8 mouse cellular contexts compared by ENCODE assay signal in the genomic region with DNA sequence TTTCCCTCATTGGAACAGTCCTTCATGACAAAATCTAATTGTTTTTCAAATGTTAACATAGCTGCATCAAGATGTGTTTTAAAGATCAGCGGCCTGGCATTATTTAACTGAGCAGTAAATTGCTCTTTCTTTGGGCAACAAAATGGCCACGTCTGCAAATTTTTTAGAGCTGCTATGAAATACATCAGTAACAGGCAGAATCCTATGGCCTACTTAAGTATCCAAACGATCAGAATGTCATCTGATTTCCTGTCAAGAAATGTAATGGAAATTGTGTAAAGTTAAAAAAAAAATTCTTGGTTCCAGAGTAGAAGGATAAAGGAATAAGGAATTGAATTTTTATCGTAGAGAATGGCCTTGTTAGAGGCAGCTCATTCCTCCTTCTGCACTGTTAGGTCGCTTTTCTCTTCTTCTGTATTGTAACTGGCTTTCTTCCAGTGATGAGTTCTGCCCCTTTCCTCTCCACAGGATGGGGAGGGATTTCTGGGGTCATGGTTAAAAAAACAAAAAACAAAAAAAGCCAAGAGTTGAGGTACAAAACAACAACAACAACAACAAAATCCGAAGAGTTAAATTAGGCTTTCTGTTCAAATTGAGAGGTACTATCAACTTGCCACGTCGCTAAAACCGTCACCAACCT. TPM values are rescaled to one million over a fixed set of nuclear protein-coding genes. Genes with fewer than 3 reads are reported as not detected.
DNase-seq lines count a peak whose midpoint lies in the region; ATAC-seq lines count a peak whose summit lies in the region.

No protein-coding gene starts in this region.

- H3K9me3 ChIP-seq in erythroblast, embryonic 14.5 days (ENCODE audit: control insufficient read depth, low read length) = no peaks in the 10 kb centered on the region
- H3K9me3 ChIP-seq in forebrain, embryonic 10.5 days = no peaks in the 10 kb centered on the region
- no peaks in the 10 kb centered on the region for H3K9me3 ChIP-seq in liver, embryonic 13.5 days (replicated peaks)

- peak overlapping the region; percentile 77 for H3K9ac ChIP-seq in liver, embryonic 13.5 days

- intact Hi-C loops in left cerebral cortex, postnatal 14 days (cut with DNase I) = no loop called here

- peak overlapping the region; percentile 79 for H3K4me3 ChIP-seq in erythroblast, embryonic 14.5 days (replicated peaks)
- H3K4me3 ChIP-seq in forebrain, embryonic 10.5 days = peak overlapping the region; percentile 99
- peak overlapping the region; percentile 81 for H3K4me3 ChIP-seq in liver, embryonic 13.5 days (replicated peaks)

- no peaks in the 10 kb centered on the region for H3K27me3 ChIP-seq in erythroblast, embryonic 14.5 days (ENCODE audit: control insufficient read depth)
- H3K27me3 ChIP-seq in forebrain, embryonic 10.5 days (ENCODE audit: poor library complexity, severe bottlenecking) = no peaks in the 10 kb centered on the region
- H3K27me3 ChIP-seq in liver, embryonic 13.5 days = no peaks in the 10 kb centered on the region

- peak; percentile 19 for DNase-seq in 3134 (ENCODE audit: extremely low read depth, insufficient read length, low spot score)
- DNase-seq in forebrain, embryonic 10.5 days (ENCODE audit: extremely low spot score, low spot score) = no peak
- no peak for DNase-seq in liver, embryonic 13.5 days
- DNase-seq in layer of hippocampus, adult 9-11 months = no peak
- no peak for DNase-seq in left cerebral cortex, adult 8-10 months (ENCODE audit: low spot score in 2 of 2)
- DNase-seq in left cerebral cortex, postnatal 14 days (ENCODE audit: low spot score in 2 of 2) = no peak

- 36% methylated on average over 9 of the region's 9 CpGs for WGBS in forebrain, embryonic 10.5 days
- 25% methylated on average over 9 of the region's 9 CpGs for WGBS in liver, embryonic 13.5 days (ENCODE audit: insufficient replicate concordance)

- H3K36me3 ChIP-seq in erythroblast, embryonic 14.5 days (ENCODE audit: control insufficient read depth) = no peaks in the 10 kb centered on the region; the same call in 1 of the 2 replicates
- H3K36me3 ChIP-seq in forebrain, embryonic 10.5 days (replicated peaks) = no peaks in the 10 kb centered on the region
- H3K36me3 ChIP-seq in liver, embryonic 13.5 days = no peaks in the 10 kb centered on the region

- peak overlapping the region; percentile 92 for H3K27ac ChIP-seq in forebrain, embryonic 10.5 days
- peak overlapping the region; percentile 93 for H3K27ac ChIP-seq in liver, embryonic 13.5 days

- peaks cover 50% of the 10 kb centered on the region for H3K4me1 ChIP-seq in erythroblast, embryonic 14.5 days (ENCODE audit: control insufficient read depth)
- peaks cover 21% of the 10 kb centered on the region for H3K4me1 ChIP-seq in forebrain, embryonic 10.5 days
- peaks cover 51% of the 10 kb centered on the region for H3K4me1 ChIP-seq in liver, embryonic 13.5 days (replicated peaks)

- ATAC-seq in erythroblast, adult 5-6 weeks (replicated peaks; ENCODE audit: low FRiP score, poor library complexity, severe bottlenecking) = no peak
- ATAC-seq in liver, embryonic 13.5 days (ENCODE audit: low read depth) = no peak

- peak overlapping the region; percentile 84 for H3K4me2 ChIP-seq in liver, embryonic 13.5 days

RNA-seq across cellular contexts. Expression of a gene that starts 0.8 kb away (rescaled TPM):
- 0.51 and 0.56 TPM in 2 replicates for polyA plus RNA-seq in erythroblast, embryonic 14.5 days (2012)
- 221 and 254 TPM in 2 replicates for total RNA-seq in erythroblast, adult 5-6 weeks (2015; ENCODE audit: low replicate concordance)
- 372 and 402 TPM in 2 replicates for total RNA-seq in erythroblast, adult 5-6 weeks (2017; ENCODE audit: low replicate concordance)
- 7.3 and 8.2 TPM in 2 replicates for polyA plus RNA-seq in forebrain, embryonic 10.5 days (2016; fragmentation: Nextera tagmentation; extraction: Ambion mirVana)
- polyA plus RNA-seq in liver, embryonic 13.5 days (2015; fragmentation: Nextera tagmentation; extraction: Ambion mirVana) = 7.6 and 9.3 TPM in 2 replicates
- total RNA-seq in left cerebral cortex, adult 8-10 months (2022) = 100 to 1,000 TPM in 1 of 4 experiments, 10 to 100 TPM in 3; 78.0 to 100 (median 84.6) TPM
- total RNA-seq in left cerebral cortex, postnatal 14 days (2021) = 10 to 100 TPM; 75.1 to 77.7 TPM
